Mouse (Mus musculus) MEL (cell line): ENCODE data around the gene Zfp987.
"Not testable (repeated sequence)": the region's sequence is repeated elsewhere in the genome, so short reads cannot be mapped to it uniquely, and the experiment has no call there.

Experiments
- BHLHE40 ChIP-seq: IDR thresholded peaks from 2 replicates; pipeline ENCODE4 v1.6.1; 2012; ENCODE audit warnings: low read depth, mild to moderate bottlenecking, inconsistent platforms, low read length, improper control_type of control experiment, borderline replicate concordance
- CHD2 ChIP-seq: IDR thresholded peaks from 2 replicates; pipeline ENCODE4 v1.6.1; 2011; ENCODE audit warnings: low read length, improper control_type of control experiment
- CTCF ChIP-seq, 3 experiments: IDR thresholded peaks in 2 of 3; conservative IDR thresholded peaks in 1 of 3; 2 replicates each; pipeline ENCODE4 v1.5.1; 2011 to 2012; ENCODE audit warnings: low read length in 3 of 3, low read depth in 2 of 3, mild to moderate bottlenecking in 2 of 3, improper control_type of control experiment in 1 of 3, inconsistent platforms in 1 of 3, mixed read lengths in 1 of 3, moderate library complexity in 1 of 3; ENCODE audit not compliant: control insufficient read depth in 1 of 3, insufficient read depth in 1 of 3, poor library complexity in 1 of 3, severe bottlenecking in 1 of 3
- ETS1 ChIP-seq: IDR thresholded peaks from 2 replicates; pipeline ENCODE4 v1.6.1; 2012; ENCODE audit warnings: low read depth, mild to moderate bottlenecking, inconsistent platforms, low read length, improper control_type of control experiment, moderate library complexity
- KAT2A ChIP-seq: conservative IDR thresholded peaks from 2 replicates; pipeline ENCODE4 v1.6.1; 2012; ENCODE audit warnings: low read depth, low read length, improper control_type of control experiment, inconsistent platforms
- MYC ChIP-seq: IDR thresholded peaks from 2 replicates; pipeline ENCODE4 v1.6.1; 2011; ENCODE audit warnings: low read depth, mild to moderate bottlenecking, low read length, improper control_type of control experiment, moderate library complexity
- TBP ChIP-seq: IDR thresholded peaks from 2 replicates; pipeline ENCODE4 v1.8.0; 2011; ENCODE audit warnings: low read depth, low read length, improper control_type of control experiment
- UBTF ChIP-seq: IDR thresholded peaks from 2 replicates; pipeline ENCODE4 v1.6.1; 2012; ENCODE audit warnings: low read depth, mild to moderate bottlenecking, inconsistent platforms, low read length, improper control_type of control experiment, moderate library complexity, borderline replicate concordance; ENCODE audit not compliant: insufficient read depth
- USF1 ChIP-seq: IDR thresholded peaks from 2 replicates; pipeline ENCODE4 v1.6.1; 2014; ENCODE audit warnings: low read depth, mild to moderate bottlenecking, inconsistent platforms, low read length, improper control_type of control experiment, moderate library complexity

- TF ChIP-seq USF1; CTCF (IDR thresholded peaks at IDR 0.05 in 2 of 3, conservative IDR thresholded peaks at IDR 0.05 in 1 of 3; ENCODE audit: control insufficient read depth in 1 of 3, insufficient read depth in 1 of 3, low read depth in 2 of 3, low read length in 3 of 3, poor library complexity in 1 of 3, severe bottlenecking in 1 of 3); MYC; CHD2; KAT2A; TBP; BHLHE40; ETS1; UBTF: not testable (repeated sequence)
Measured at GRCm38 (mm10) chr4:146052536-146052935, 44.6 kb upstream of the Zfp987 start.
